Mouse (Mus musculus): ENCODE data around the gene Smap2. TPM values are rescaled to one million over a fixed set of nuclear protein-coding genes. Genes with fewer than 3 reads are reported as not detected.

Smap2 gene
- total RNA-seq, 1 experiment: 8.3 TPM

DNA sequence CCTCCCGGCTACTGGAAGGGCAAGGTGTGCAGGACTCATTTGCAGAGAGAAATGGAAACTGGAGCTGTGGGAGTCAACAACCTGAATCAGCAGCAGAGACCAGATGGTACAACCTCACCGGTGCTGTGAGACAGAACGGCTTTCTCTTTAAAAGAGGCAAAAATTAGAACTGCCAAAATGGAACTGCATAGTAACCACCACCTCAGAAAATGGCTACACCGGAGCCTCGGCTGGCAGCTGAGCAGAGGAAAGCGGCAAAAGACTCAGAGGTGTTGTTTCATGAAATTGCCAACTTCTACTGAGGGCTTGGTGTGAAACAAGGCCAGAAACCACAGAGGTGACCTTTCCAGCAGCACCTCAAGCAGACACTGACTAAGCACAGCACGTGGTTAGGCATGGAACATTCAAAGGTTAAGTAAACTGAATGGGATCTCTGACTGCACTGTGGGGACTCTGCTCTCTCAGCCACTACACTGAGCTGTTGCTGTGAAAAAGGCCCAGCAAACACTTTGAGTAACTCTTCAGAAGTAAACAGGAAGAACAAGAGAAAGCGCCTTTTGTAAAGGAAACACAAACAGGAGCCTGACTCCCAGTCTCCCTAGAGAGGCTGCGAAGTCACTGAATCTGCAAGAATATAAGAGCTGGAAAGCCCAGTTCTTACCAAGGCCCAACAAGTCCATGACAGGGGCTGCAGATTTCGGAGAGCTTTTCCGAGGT, 42.2 kb downstream of the Smap2 start:
- no peak overlapping the region for H3K4me3 ChIP-seq (ENCODE audit: insufficient read depth in 1 of 2, low read depth in 1 of 2, low read length in 2 of 2, poor library complexity in 1 of 2, severe bottlenecking in 1 of 2)
- H3K9me3 ChIP-seq (ENCODE audit: control insufficient read depth, insufficient read depth, low read depth, low read length): no peaks in the 10 kb centered on the region
- no peak for DNase-seq (ENCODE audit: low read depth, low spot score)
- peaks cover 0 to 2% of the 10 kb centered on the region in 2 experiments; a peak in 1 of 4 replicates for H3K4me1 ChIP-seq (ENCODE audit: control insufficient read depth in 2 of 2, insufficient read depth in 2 of 2, low read length in 2 of 2, poor library complexity in 1 of 2)
- no peak for TF ChIP-seq MAFK (IDR thresholded peaks at IDR 0.05; ENCODE audit: insufficient read depth, low read depth, low read length)
- TF ChIP-seq CHD2 (IDR thresholded peaks at IDR 0.05; ENCODE audit: low read depth, low read length): no peak
- no peak for TF ChIP-seq HCFC1 (IDR thresholded peaks at IDR 0.05; ENCODE audit: borderline replicate concordance, insufficient read depth, low read length)
- no peak for TF ChIP-seq ZNF384 (IDR thresholded peaks at IDR 0.05; ENCODE audit: low read depth, low read length)
- no peak for TF ChIP-seq ZC3H11A (IDR thresholded peaks at IDR 0.05; ENCODE audit: borderline replicate concordance, low read depth, low read length)
- in situ Hi-C loops (cut with MboI; ENCODE audit: low sequenced_read_pairs in 2 of 2, unreplicated experiment in 2 of 2): no loop called here
- H3K9ac ChIP-seq (ENCODE audit: insufficient read depth, low read depth, low read length, poor library complexity, severe bottlenecking): no peak overlapping the region
- H3K36me3 ChIP-seq (ENCODE audit: control insufficient read depth, insufficient read depth, low read length, poor library complexity, severe bottlenecking): no peaks in the 10 kb centered on the region; the same call in 1 of the 2 replicates
- no peak overlapping the region for H3K27ac ChIP-seq (ENCODE audit: insufficient read depth, low read depth, low read length, poor library complexity, severe bottlenecking)

DNA sequence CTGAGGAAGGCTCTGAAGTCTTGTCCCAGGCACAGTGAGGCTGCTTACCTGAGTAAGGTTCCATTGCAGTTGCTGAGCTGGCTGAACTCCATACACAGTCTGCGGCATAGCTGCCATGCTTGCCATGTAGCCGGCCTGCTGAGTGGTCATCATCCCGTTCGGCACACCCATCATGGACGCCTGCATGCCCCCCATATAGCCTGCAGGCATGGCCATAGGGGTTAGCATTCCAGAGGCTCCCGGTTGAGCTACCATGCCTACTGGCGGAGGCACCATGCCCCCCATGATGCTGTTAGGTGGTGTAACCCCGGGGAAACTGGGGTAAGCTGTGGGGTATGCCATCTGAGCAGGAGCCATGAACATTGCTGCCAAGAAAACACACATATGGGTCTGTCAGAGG, 45.2 kb downstream of the Smap2 start:
- Histone ChIP-seq H3K4me3 (ENCODE audit: insufficient read depth in 1 of 2, low read depth in 1 of 2, low read length in 2 of 2, poor library complexity in 1 of 2, severe bottlenecking in 1 of 2) (no peak overlapping the region), H3K4me1 (ENCODE audit: control insufficient read depth in 2 of 2, insufficient read depth in 2 of 2, low read length in 2 of 2, poor library complexity in 1 of 2) (peaks cover 0 to 2% of the 10 kb centered on the region in 2 experiments; a peak in 1 of 4 replicates), H3K27ac (ENCODE audit: insufficient read depth, low read depth, low read length, poor library complexity, severe bottlenecking) (no peak overlapping the region), H3K36me3 (ENCODE audit: control insufficient read depth, insufficient read depth, low read length, poor library complexity, severe bottlenecking) (no peaks in the 10 kb centered on the region; the same call in 1 of the 2 replicates), H3K9ac (ENCODE audit: insufficient read depth, low read depth, low read length, poor library complexity, severe bottlenecking) (no peak overlapping the region), H3K9me3 (ENCODE audit: control insufficient read depth, insufficient read depth, low read depth, low read length) (no peaks in the 10 kb centered on the region)
- TF ChIP-seq CHD2 (IDR thresholded peaks at IDR 0.05; ENCODE audit: low read depth, low read length) (no peak), MAFK (IDR thresholded peaks at IDR 0.05; ENCODE audit: insufficient read depth, low read depth, low read length) (no peak), HCFC1 (IDR thresholded peaks at IDR 0.05; ENCODE audit: borderline replicate concordance, insufficient read depth, low read length) (no peak), ZNF384 (IDR thresholded peaks at IDR 0.05; ENCODE audit: low read depth, low read length) (no peak), ZC3H11A (IDR thresholded peaks at IDR 0.05; ENCODE audit: borderline replicate concordance, low read depth, low read length) (no peak)
- in situ Hi-C loops (cut with MboI; ENCODE audit: low sequenced_read_pairs in 2 of 2, unreplicated experiment in 2 of 2): no loop called here
- DNase-seq (ENCODE audit: low read depth, low spot score): no peak

GRCm38 (mm10) chr4:120969382-120970146, 47.5 kb downstream of the Smap2 start:
- no peak for DNase-seq (ENCODE audit: low read depth, low spot score)

DNA sequence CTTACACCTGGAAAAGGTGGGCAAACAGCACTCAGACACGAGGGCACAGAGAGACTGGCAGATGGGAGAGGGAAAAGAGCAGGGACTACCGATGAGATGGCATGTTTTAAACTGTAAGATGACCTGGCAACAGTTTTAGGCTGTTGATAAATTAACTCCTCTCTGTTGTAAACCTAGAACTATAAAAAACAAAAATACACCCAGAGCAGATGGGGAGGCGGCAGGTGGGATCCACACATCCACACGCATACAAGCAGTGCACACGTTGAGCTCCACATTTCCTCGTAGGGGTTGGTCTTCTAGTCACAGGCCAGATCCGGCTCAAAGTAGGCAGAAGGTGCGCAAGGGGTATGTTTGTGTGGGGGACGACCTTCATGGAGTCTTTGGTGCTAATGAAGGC, 48.6 kb downstream of the Smap2 start:
- H3K36me3 ChIP-seq (ENCODE audit: control insufficient read depth, insufficient read depth, low read length, poor library complexity, severe bottlenecking): no peaks in the 10 kb centered on the region; the same call in 1 of the 2 replicates
- no peak overlapping the region for H3K27ac ChIP-seq (ENCODE audit: insufficient read depth, low read depth, low read length, poor library complexity, severe bottlenecking)
- TF ChIP-seq MAFK (IDR thresholded peaks at IDR 0.05; ENCODE audit: insufficient read depth, low read depth, low read length) (no peak), HCFC1 (IDR thresholded peaks at IDR 0.05; ENCODE audit: borderline replicate concordance, insufficient read depth, low read length) (no peak), ZC3H11A (IDR thresholded peaks at IDR 0.05; ENCODE audit: borderline replicate concordance, low read depth, low read length) (no peak), CHD2 (IDR thresholded peaks at IDR 0.05; ENCODE audit: low read depth, low read length) (no peak), ZNF384 (IDR thresholded peaks at IDR 0.05; ENCODE audit: low read depth, low read length) (no peak)
- H3K9me3 ChIP-seq (ENCODE audit: control insufficient read depth, insufficient read depth, low read depth, low read length): no peaks in the 10 kb centered on the region
- H3K4me1 ChIP-seq (ENCODE audit: control insufficient read depth in 2 of 2, insufficient read depth in 2 of 2, low read length in 2 of 2, poor library complexity in 1 of 2): no peaks in the 10 kb centered on the region; a peak in 1 of 4 replicates
- H3K9ac ChIP-seq (ENCODE audit: insufficient read depth, low read depth, low read length, poor library complexity, severe bottlenecking): no peak overlapping the region
- in situ Hi-C loops (cut with MboI; ENCODE audit: low sequenced_read_pairs in 2 of 2, unreplicated experiment in 2 of 2): no loop called here
- no peak for DNase-seq (ENCODE audit: low read depth, low spot score)
- no peak overlapping the region for H3K4me3 ChIP-seq (ENCODE audit: insufficient read depth in 1 of 2, low read depth in 1 of 2, low read length in 2 of 2, poor library complexity in 1 of 2, severe bottlenecking in 1 of 2)

More at GRCm38 (mm10) chr4:120969382-120970146, 47.5 kb downstream of the Smap2 start:
- Histone ChIP-seq H3K9ac (ENCODE audit: insufficient read depth, low read depth, low read length, poor library complexity, severe bottlenecking) (no peak overlapping the region), H3K9me3 (ENCODE audit: control insufficient read depth, insufficient read depth, low read depth, low read length) (no peaks in the 10 kb centered on the region), H3K4me3 (ENCODE audit: insufficient read depth in 1 of 2, low read depth in 1 of 2, low read length in 2 of 2, poor library complexity in 1 of 2, severe bottlenecking in 1 of 2) (no peak overlapping the region), H3K4me1 (ENCODE audit: control insufficient read depth in 2 of 2, insufficient read depth in 2 of 2, low read length in 2 of 2, poor library complexity in 1 of 2) (peaks cover 0 to under 1% of the 10 kb centered on the region in 2 experiments; a peak in 1 of 4 replicates), H3K36me3 (ENCODE audit: control insufficient read depth, insufficient read depth, low read length, poor library complexity, severe bottlenecking) (no peaks in the 10 kb centered on the region; the same call in 1 of the 2 replicates), H3K27ac (ENCODE audit: insufficient read depth, low read depth, low read length, poor library complexity, severe bottlenecking) (no peak overlapping the region)
- in situ Hi-C loops (cut with MboI; ENCODE audit: low sequenced_read_pairs in 2 of 2, unreplicated experiment in 2 of 2): no loop called here
- TF ChIP-seq MAFK (IDR thresholded peaks at IDR 0.05; ENCODE audit: insufficient read depth, low read depth, low read length) (no peak), ZC3H11A (IDR thresholded peaks at IDR 0.05; ENCODE audit: borderline replicate concordance, low read depth, low read length) (0 out of 2 replicates have a peak, but pooled peaks have one; percentile 4), ZNF384 (IDR thresholded peaks at IDR 0.05; ENCODE audit: low read depth, low read length) (no peak), HCFC1 (IDR thresholded peaks at IDR 0.05; ENCODE audit: borderline replicate concordance, insufficient read depth, low read length) (no peak)
